In the genomic region with DNA sequence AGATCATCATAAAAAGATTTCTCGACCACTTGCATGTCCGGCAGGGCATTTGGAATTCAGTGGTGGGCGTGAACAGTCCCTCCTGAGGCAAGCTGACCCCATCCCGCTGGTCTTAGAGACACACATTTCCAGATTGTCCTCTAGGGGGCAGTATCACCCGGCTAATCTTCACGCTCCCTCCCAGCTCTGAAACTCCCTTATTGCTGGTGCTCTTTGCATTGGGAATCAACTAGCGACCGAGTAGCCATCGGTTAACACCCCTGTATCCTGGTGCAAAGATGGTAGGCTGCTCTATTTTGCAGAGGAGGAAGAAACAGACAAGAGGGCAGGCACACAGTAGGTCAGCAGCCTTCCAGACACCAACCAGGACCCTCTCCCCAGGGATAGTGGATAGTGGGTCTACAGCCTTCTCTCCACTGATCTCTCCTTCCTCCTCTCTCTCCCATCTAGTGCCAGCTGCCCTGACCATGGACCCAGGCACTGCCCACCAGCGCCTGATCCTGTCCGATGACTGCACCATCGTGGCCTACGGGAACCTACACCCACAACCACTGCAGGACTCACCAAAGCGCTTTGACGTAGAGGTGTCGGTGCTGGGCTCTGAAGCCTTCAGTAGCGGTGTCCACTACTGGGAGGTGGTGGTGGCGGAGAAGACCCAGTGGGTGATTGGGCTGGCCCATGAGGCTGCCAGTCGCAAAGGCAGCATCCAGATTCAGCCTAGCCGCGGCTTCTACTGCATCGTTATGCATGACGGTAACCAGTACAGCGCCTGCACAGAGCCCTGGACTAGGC, we compare ENCODE assay signal across 7 mouse cellular contexts. TPM values are rescaled to one million over a fixed set of nuclear protein-coding genes. Genes with fewer than 3 reads are reported as not detected.
DNase-seq lines count a peak whose midpoint lies in the region; ATAC-seq and TF ChIP-seq lines count a peak whose summit lies in the region.

No protein-coding gene starts in this region.

- peak; percentile 79 for TF ChIP-seq CTCF in liver, postnatal 0 days (IDR thresholded peaks at IDR 0.05; ENCODE audit: low read depth)

- 65% methylated on average over 24 of the region's 24 CpGs for WGBS in hindbrain, embryonic 10.5 days
- WGBS in liver, postnatal 0 days (ENCODE audit: insufficient replicate concordance), result 56% methylated on average over 24 of the region's 24 CpGs

- H3K9me3 ChIP-seq in hindbrain, embryonic 10.5 days, result no peaks in the 10 kb centered on the region
- H3K9me3 ChIP-seq in liver, postnatal 0 days (ENCODE audit: low read length), result no peaks in the 10 kb centered on the region

- no peak overlapping the region for H3K4me2 ChIP-seq in liver, postnatal 0 days (ENCODE audit: low read depth, low read length)

- no peak overlapping the region for H3K9ac ChIP-seq in liver, postnatal 0 days (replicated peaks)

- peak; percentile 43 to 55 for DNase-seq in left cerebral cortex, adult 18-20 months (ENCODE audit: low spot score in 2 of 2)
- DNase-seq in left cerebral cortex, adult 11 months (ENCODE audit: low spot score), result no peak
- peak; percentile 41 for DNase-seq in Muller cell, postnatal 12 days (ENCODE audit: inconsistent ontology term)
- peak; percentile 84 for DNase-seq in cerebellum, adult 9-10 months
- peak; percentile 62 for DNase-seq in hindbrain, embryonic 10.5 days (ENCODE audit: low spot score)
- peak; percentile 56 for DNase-seq in liver, postnatal 0 days
- peak; percentile 87 for DNase-seq in retina, embryonic 14.5 days (ENCODE audit: low spot score)

- H3K4me1 ChIP-seq in hindbrain, embryonic 10.5 days (replicated peaks), result peaks cover 57% of the 10 kb centered on the region
- H3K4me1 ChIP-seq in liver, postnatal 0 days (ENCODE audit: insufficient read depth), result no peaks in the 10 kb centered on the region

- no peak overlapping the region for H3K4me3 ChIP-seq in hindbrain, embryonic 10.5 days
- H3K4me3 ChIP-seq in liver, postnatal 0 days (ENCODE audit: low read depth, low read length), result no peak overlapping the region

- H3K27ac ChIP-seq in hindbrain, embryonic 10.5 days, result no peak overlapping the region
- H3K27ac ChIP-seq in liver, postnatal 0 days (ENCODE audit: low read depth), result no peak overlapping the region

- H3K27me3 ChIP-seq in hindbrain, embryonic 10.5 days (ENCODE audit: insufficient read depth, poor library complexity, severe bottlenecking), result 0 out of 2 replicates have a peak, but pooled peaks cover 3% of the 10 kb centered on the region
- H3K27me3 ChIP-seq in liver, postnatal 0 days (ENCODE audit: insufficient read depth, low read length), result no peaks in the 10 kb centered on the region

- peaks cover 26% of the 10 kb centered on the region for H3K36me3 ChIP-seq in hindbrain, embryonic 10.5 days
- no peaks in the 10 kb centered on the region for H3K36me3 ChIP-seq in liver, postnatal 0 days (replicated peaks; ENCODE audit: insufficient read depth, low read length)

- ATAC-seq in liver, postnatal 0 days, result no peak

- TF ChIP-seq EP300 in liver, postnatal 0 days (IDR thresholded peaks at IDR 0.05; ENCODE audit: low read depth), result no peak

RNA-seq across cellular contexts. Expression of a gene that starts 25.4 kb away (rescaled TPM):
- total RNA-seq in left cerebral cortex, adult 18-20 months (2021), result 10 to 100 TPM; 17.8 to 19.1 TPM
- polyA plus RNA-seq in hindbrain, embryonic 10.5 days (2016; fragmentation: Nextera tagmentation; extraction: Ambion mirVana), result 12.1 and 14.5 TPM in 2 replicates
- polyA plus RNA-seq in liver, postnatal 0 days (2015; fragmentation: Nextera tagmentation; extraction: Ambion mirVana), result 0.26 and 0.32 TPM in 2 replicates

RNA-seq across cellular contexts. Expression of a gene that starts 53.5 kb away (rescaled TPM):
- total RNA-seq in left cerebral cortex, adult 18-20 months (2021), result 10 to 100 TPM; 45.4 to 47.6 TPM
- polyA plus RNA-seq in hindbrain, embryonic 10.5 days (2016; fragmentation: Nextera tagmentation; extraction: Ambion mirVana), result 11.8 and 15.0 TPM in 2 replicates
- 1.6 and 1.8 TPM in 2 replicates for polyA plus RNA-seq in liver, postnatal 0 days (2015; fragmentation: Nextera tagmentation; extraction: Ambion mirVana)
